Mouse (Mus musculus) liver, adult 2 months (tissue): ENCODE measurements around the gene Traf5. TPM values are rescaled to one million over a fixed set of nuclear protein-coding genes. Genes with fewer than 3 reads are reported as not detected.

Source experiments
- DNase-seq: peaks from one replicate; pipeline ENCODE4 v3.0.0-alpha.2; 2011; ENCODE audit warnings: low read depth, low spot score; ENCODE audit errors: extremely low read depth
- H3K27ac ChIP-seq: fragments of 200-500 bp; replicated peaks from 2 replicates; pipeline ENCODE4 v1.5.1; 2012; ENCODE audit warnings: low read depth, mild to moderate bottlenecking, control low read depth, inconsistent platforms, low read length; ENCODE audit not compliant: insufficient read depth
- H3K27me3 ChIP-seq: fragments of 200-500 bp; 2 replicates; pipeline ENCODE4 v1.6.1; 2012; ENCODE audit warnings: mild to moderate bottlenecking, moderate library complexity, low read length, inconsistent platforms; ENCODE audit not compliant: control insufficient read depth, insufficient read depth
- H3K36me3 ChIP-seq: fragments of 200-500 bp; 2 replicates; pipeline ENCODE4 v1.6.1; 2012; ENCODE audit warnings: low read length, inconsistent platforms; ENCODE audit not compliant: control insufficient read depth, insufficient read depth
- H3K4me1 ChIP-seq: fragments of 200-500 bp; 2 replicates; pipeline ENCODE4 v1.6.1; 2011; ENCODE audit warnings: low read length; ENCODE audit not compliant: control insufficient read depth, insufficient read depth
- H3K4me3 ChIP-seq: fragments of 200-500 bp; 2 replicates; pipeline ENCODE4 v1.5.1; 2011; ENCODE audit warnings: low read depth, mild to moderate bottlenecking, control low read depth, low read length, moderate library complexity; ENCODE audit not compliant: insufficient read depth
- H3K79me2 ChIP-seq: fragments of 200-500 bp; 2 replicates; pipeline ENCODE4 v1.6.1; 2012; ENCODE audit warnings: inconsistent platforms, mild to moderate bottlenecking, low read length, moderate library complexity; ENCODE audit not compliant: control insufficient read depth, insufficient read depth
- H3K9ac ChIP-seq: fragments of 200-500 bp; 2 replicates; pipeline ENCODE4 v1.6.1; 2012; ENCODE audit warnings: low read depth, mild to moderate bottlenecking, control low read depth, inconsistent platforms, low read length
- CTCF ChIP-seq: fragments of 200-500 bp; IDR thresholded peaks from 2 replicates; pipeline ENCODE4 v1.5.1; 2011; ENCODE audit warnings: low read depth, low read length, control low read depth
- POLR2A ChIP-seq: fragments of 200-500 bp; IDR thresholded peaks from 2 replicates; pipeline ENCODE4 v1.6.1; 2011; ENCODE audit warnings: low read length, control low read depth; ENCODE audit not compliant: insufficient read depth; ENCODE audit errors: extremely low read depth
- WGBS: fragments of 180-500 bp; shearing (Covaris S2); methylation state at CpG from one replicate; pipeline ENCODE4 v1.1.7; 2018; 5-methylcytosine and 5-hydroxymethylcytosine counted together
- polyA plus RNA-seq: library from polyadenylated mRNA; depleted of rRNA; stranded (reverse); fragments of >200 nt; gene quantifications from 2 replicates; pipeline ENCODE4 v1.2.3, GENCODE M21; 2012
- total RNA-seq: library from RNA; depleted of rRNA; stranded (reverse); fragments of >200 nt; gene quantifications from 2 replicates; pipeline ENCODE4 v1.2.3, GENCODE M21; 2014

Gene Traf5
- total and polyA plus RNA-seq, 2 experiments, result 3.3 to 7.3 TPM

DNA sequence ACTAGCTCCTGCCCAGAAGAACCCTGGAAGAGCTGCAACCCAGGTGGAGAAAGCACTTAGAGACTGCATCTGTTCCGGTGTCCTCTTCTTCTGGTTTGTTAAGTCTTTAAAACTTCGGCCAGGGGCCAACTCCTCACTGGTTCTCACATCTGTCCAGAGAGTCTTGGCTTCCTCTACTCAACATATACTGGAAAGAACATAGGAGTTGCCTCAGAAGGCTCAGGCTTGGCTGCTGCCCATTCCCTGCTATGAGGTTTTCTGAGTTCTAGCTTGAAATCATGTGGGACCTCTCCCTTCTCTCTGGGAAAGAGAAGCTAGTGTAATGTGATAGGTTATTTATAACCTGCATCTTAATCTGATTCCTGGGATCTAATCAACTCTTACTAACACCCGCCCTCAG, 2.1 kb downstream of the Traf5 start:
- no peak for DNase-seq
- H3K27ac ChIP-seq, result no peak overlapping the region
- H3K27me3 ChIP-seq, result no peaks in the 10 kb centered on the region
- peaks cover 20% of the 10 kb centered on the region; the same call in 1 of the 2 replicates for H3K79me2 ChIP-seq
- H3K9ac ChIP-seq, result no peak overlapping the region
- peaks cover 21% of the 10 kb centered on the region for H3K4me1 ChIP-seq
- no peak for TF ChIP-seq CTCF
- no peaks in the 10 kb centered on the region for H3K36me3 ChIP-seq
- 71% methylated on average over 3 of the region's 3 CpGs for WGBS
- H3K4me3 ChIP-seq, result no peak overlapping the region

DNA sequence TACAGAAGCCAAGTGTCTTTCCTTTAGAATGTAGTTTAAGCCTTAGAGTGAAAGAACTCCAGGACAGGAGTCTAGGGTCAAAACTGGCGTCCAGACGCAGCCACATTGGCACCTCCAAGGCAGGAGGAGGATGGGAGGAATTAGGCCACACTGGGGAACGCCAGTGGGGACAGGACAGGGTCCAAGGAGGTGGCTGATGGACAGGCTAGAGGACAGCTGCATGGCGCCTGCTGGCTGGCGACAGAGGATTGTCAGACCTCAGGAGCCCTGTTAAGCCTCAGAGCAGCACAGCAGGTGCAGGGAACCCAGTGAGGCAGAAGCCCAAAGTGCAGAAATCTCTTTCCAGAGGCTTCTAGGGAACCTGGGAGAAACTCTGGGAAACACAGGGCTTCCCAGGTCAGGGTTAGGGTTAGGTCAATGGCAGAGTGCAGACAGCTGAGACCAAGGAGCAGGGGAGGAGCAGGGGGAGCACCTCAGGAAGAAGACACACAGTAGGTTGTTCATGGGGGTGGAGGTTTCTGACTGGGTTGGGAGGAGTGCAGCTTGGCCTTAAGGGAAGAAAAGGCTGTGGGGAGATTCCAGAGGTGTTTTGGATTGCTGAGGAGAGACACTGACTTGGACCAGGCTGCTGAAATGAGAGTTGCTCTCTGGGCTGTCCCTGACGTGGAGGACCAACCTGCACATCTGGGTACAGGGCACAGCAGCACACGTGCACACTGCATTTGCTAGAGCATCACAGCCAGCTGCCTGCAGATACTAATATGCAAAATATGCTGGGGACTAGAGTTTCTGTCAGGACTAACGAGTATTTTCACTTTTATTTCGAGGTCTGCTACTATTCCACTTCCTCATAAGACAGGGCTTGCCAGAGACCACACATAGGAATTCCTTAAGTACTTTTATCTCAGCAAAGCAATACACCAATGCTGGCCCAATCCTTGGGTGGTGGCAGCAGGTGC, 2.9 kb downstream of the Traf5 start:
- DNase-seq, result no peak
- H3K27ac ChIP-seq, result no peak overlapping the region
- 56% methylated on average over 9 of the region's 9 CpGs for WGBS
- peaks cover 26% of the 10 kb centered on the region; the same call in 1 of the 2 replicates for H3K79me2 ChIP-seq
- H3K9ac ChIP-seq, result no peak overlapping the region
- H3K4me3 ChIP-seq, result no peak overlapping the region
- H3K36me3 ChIP-seq, result no peaks in the 10 kb centered on the region
- TF ChIP-seq CTCF (no peak), POLR2A (no peak)
- no peaks in the 10 kb centered on the region for H3K27me3 ChIP-seq
- H3K4me1 ChIP-seq, result peaks cover 21% of the 10 kb centered on the region

DNA sequence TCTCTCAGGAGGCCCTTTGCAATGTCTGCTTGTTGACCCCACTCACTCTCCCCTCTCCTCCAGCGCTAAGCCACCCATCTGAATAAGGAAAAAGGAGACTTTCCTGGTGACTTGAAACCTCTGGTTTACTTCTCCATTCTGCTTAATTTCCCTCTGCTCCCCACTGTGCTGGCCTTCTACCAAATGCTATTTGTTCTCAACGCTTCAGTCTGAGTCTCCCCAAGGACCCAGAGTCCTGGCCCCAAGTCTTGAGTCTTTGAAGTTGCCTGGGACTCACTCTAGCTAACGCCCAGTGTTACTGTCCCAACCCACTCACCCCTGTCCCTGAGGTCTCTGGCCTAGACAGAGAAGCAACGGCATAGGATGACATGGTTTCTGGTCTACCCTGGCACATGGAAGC, 4.3 kb downstream of the Traf5 start:
- peaks cover 26% of the 10 kb centered on the region; the same call in 1 of the 2 replicates for H3K79me2 ChIP-seq
- H3K27ac ChIP-seq, result no peak overlapping the region
- no peak overlapping the region for H3K4me3 ChIP-seq
- TF ChIP-seq CTCF, result no peak
- no peak for TF ChIP-seq POLR2A
- WGBS, result 91% methylated on average over 4 of the region's 4 CpGs
- H3K36me3 ChIP-seq, result no peaks in the 10 kb centered on the region
- no peak overlapping the region for H3K9ac ChIP-seq
- peaks cover 21% of the 10 kb centered on the region for H3K4me1 ChIP-seq
- no peaks in the 10 kb centered on the region for H3K27me3 ChIP-seq
- no peak for DNase-seq

DNA sequence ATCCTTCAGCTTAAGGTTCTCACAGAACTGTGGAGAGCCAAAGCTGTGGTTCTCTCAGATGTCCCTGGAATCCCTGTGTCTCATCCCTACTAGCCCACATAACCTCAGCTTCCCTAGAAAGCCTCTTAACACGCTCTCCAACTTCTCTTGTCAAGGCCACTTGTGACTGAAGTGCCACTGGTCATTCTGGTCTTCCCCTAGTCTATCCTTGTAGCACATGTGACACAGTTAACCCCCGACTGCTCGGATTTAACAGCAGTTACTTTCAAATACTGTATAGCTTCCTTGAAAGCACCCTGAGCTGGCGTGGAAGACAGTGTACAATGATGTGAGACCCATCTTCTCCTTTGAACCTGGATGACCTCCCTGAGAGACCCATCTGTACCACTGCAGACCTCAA, 5.3 kb downstream of the Traf5 start:
- Histone ChIP-seq H3K4me3 (no peak overlapping the region), H3K27me3 (no peaks in the 10 kb centered on the region), H3K79me2 (peaks cover 26% of the 10 kb centered on the region; the same call in 1 of the 2 replicates), H3K9ac (no peak overlapping the region), H3K27ac (no peak overlapping the region), H3K36me3 (no peaks in the 10 kb centered on the region), H3K4me1 (peaks cover 24% of the 10 kb centered on the region)
- TF ChIP-seq CTCF (no peak), POLR2A (no peak)
- DNase-seq, result no peak
- WGBS, result 87% methylated on average over 4 of the region's 4 CpGs

DNA sequence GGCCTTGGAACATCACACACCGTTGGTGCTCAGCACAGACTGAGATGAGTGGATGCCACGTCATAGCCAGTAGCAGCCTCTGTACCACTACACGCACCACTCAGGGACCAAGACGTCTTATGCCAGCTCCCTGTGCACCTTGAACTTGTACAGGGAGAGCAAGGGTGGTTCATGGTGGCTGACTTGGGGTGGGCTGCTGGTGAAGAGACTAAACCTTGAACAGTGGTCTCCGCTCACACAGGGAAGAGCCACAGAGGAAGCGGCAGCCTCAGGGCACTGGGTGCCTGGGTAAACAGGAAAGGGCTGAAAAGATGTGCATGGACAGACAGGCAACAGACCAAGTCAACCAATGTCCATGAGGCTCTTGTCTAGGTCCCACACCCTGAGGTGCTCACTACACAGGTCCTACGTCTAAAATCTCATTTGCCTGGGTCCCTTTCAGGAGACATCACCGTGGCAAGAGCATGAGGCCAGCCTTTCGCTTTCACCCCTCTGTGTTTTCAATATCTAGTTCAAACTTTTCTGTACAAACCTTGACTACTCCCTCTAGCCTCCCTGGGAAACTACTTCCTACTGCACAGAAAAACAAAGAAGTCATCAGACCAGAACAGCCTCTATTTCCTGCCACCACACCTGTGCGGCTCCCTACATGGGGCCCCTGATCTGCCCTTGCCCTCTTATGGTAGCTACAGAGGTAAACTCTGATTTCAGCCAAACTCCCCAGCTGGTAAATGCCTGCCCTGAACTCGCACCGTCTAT, 5.9 kb downstream of the Traf5 start:
- WGBS, result 83% methylated on average over 12 of the region's 12 CpGs
- H3K4me3 ChIP-seq, result no peak overlapping the region
- DNase-seq, result no peak
- H3K9ac ChIP-seq, result no peak overlapping the region
- H3K79me2 ChIP-seq, result peaks cover 26% of the 10 kb centered on the region; the same call in 1 of the 2 replicates
- H3K36me3 ChIP-seq, result no peaks in the 10 kb centered on the region
- no peak overlapping the region for H3K27ac ChIP-seq
- no peaks in the 10 kb centered on the region for H3K27me3 ChIP-seq
- TF ChIP-seq CTCF (no peak), POLR2A (no peak)
- H3K4me1 ChIP-seq, result peaks cover 23% of the 10 kb centered on the region
